Mouse (Mus musculus): Measurements from ENCODE around the gene Rps4x. TPM values are rescaled to one million over a fixed set of nuclear protein-coding genes. Genes with fewer than 3 reads are reported as not detected.

Gene Rps4x
- total RNA-seq, 2 experiments from 2014 or later: 404 to 405 TPM

DNA sequence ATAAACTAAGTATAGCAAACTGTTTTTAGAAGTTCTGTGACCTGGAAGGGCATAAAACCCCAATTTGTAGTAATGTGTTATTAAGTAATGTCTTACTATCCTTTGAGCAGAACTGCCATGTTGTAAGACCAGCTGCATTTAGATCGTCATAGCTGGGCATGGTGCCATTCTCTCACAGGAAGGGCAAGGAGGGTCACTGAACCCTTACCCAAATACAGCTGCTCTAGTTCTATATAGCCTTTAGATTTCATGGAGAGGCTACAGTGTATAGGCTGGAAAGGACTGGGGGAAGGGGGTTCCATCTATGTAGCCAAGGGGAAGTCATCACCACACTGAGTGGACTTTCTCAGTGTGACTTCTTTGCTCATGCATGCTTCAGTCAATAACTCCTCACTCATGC lies 48.0 kb downstream of the Rps4x start:
- intact Hi-C loops (cut with DNase I): no loop called here
- DNase-seq (ENCODE audit: low spot score in 2 of 2): no peak

Other genes with a start within 250 kb of the Rps4x start
- 10 to 100 TPM; 14.7 to 20.6 TPM for gene Rtl5, start 118.1 kb downstream of the Rps4x start, total RNA-seq (2021)
- 10 to 100 TPM; 23.1 to 32.8 TPM for gene Pin4, start 69.9 kb downstream of the Rps4x start, total RNA-seq (2021)
- under 1 TPM; 0.11 to 0.12 TPM for gene Ercc6l, start 32.3 kb downstream of the Rps4x start, total RNA-seq (2021)
- gene Cited1, start 62.8 kb upstream of the Rps4x start, total RNA-seq (2021): 1 to 10 TPM; 2.8 to 4.1 TPM